Mouse (Mus musculus): Measurements from ENCODE around the gene Acer3. TPM values are rescaled to one million over a fixed set of nuclear protein-coding genes. Genes with fewer than 3 reads are reported as not detected.

Gene Acer3
- 14.5 and 17.0 TPM in 2 replicates for polyA plus RNA-seq (2012; rRNA removed)

DNA sequence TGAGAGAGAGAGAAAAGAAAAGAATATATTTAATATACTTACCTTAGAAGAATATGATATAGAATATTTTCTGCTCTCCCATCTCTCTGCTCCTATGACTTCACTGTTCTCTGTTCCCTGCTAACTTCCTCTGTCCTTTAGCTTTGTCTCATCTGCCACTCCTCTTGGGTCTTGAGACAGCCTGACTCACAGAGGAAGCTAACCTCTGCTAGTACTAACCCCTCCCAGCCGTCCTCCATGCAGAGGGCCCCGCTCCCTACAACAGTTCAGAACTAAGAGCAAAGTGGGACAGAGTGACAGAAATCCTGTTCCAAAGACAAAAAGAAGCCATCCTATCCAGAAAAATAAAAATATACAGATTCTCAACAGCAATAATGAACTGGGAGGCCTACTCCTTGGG, at the start of gene Acer3:
Gene Acer3, minus strand, starts transcription at position 126 of the 400 bp plus-strand sequence.

DNA sequence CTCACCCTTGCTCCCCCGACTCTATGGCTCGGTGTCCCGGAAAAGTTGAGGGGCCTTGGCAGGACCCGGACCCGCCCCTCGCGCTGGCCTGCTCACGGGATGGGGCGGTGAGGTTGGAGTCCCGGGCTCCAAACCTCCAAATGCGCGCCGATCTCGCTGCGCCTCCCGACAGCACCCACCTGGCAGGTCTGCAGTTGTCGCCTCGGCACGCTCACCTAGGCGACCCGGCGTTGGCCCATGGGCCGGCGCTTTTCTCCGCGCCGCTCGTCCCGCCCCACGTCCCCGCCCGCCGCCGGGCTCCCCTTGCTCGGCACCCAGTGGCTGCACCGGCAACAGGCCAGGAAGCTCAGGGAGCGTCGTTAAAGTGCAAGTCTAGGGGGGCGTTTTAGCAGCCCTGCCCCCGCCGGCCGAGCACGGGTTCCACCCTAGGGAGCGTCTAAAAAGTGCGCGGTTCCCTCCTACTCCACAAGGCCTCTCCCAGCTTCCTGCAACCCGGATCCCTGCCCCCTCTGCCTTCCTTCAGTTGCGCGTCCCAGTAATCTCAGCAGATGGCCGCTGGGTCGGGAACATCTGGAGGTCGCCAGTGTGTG, 40.1 kb upstream of the Acer3 start, which contains the start of gene Tsku:
Gene Tsku, minus strand, starts transcription at position 266 of the 590 bp plus-strand sequence.

DNA sequence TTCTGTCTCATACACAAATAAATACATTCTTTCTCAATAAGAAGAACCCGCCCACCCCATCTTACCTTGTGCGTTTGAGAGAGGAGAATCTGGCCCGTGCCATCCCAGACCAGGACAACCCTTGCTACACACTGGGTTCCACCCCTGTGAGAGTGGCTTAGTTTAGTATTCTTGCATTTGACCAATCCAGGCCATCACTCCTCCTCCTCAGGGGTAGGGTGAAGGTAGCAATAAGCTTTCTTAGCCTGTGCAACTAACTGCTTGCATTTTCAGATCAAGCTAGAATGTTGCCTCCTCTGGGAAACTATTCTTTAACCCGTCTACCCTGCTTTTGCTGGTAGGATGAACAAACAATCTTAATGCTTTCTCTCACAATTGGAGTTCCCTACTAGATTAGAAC, 121.6 kb downstream of the Acer3 start, which contains the start of gene B3gnt6:
Gene B3gnt6, minus strand, starts transcription at position 101 of the 400 bp plus-strand sequence.

DNA sequence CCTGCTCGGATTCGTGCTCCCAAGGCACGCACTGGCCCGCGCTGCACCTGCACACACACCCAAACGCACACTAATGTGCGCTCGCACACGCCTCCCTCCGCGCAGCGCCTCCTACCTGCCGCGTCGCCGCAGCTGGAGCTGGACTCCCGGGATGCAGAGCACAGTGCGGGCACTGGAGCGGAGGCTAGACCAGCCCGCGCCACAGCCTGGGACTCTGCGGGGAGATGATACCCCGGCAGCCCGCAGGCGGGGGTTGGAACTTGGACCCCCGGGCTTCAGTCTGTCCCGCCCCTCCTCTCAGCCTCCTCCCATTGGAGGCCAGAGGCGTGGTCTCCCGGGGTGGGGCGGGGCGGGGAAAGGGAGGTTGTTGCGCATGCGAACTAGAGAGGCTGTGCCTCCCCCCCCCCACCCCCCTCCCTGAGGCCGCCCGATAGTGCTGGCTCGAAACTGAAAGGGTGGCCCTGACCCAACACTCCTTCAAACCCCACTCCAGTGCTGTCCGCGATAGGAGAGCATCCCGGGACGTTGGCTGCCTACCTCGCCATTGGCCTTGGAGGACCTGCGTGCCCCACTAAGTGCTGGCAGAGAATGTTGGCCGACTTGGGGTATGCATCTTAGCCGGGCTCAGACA, 143.0 kb downstream of the Acer3 start, which contains the start of gene Capn5:
Gene Capn5, minus strand, starts transcription at position 346 of the 631 bp plus-strand sequence.

Other genes starting within 250 kb of the Acer3 start
- 8.9 and 11.1 TPM in 2 replicates for gene Myo7a, start 201.7 kb downstream of the Acer3 start, polyA plus RNA-seq (2012; rRNA removed)
- 0.59 and 0.66 TPM in 2 replicates for gene Omp, start 175.7 kb downstream of the Acer3 start, polyA plus RNA-seq (2012; rRNA removed)
- gene Capn5, start 142.9 kb downstream of the Acer3 start, polyA plus RNA-seq (2012; rRNA removed) = 11.9 and 12.5 TPM in 2 replicates
- 0.03 and 0.05 TPM in 2 replicates for gene B3gnt6, start 121.7 kb downstream of the Acer3 start, polyA plus RNA-seq (2012; rRNA removed)
- gene Tsku, start 40.1 kb upstream of the Acer3 start, polyA plus RNA-seq (2012; rRNA removed) = 1.7 TPM in 2 replicates
- not detected in 2 replicates for gene Gucy2d, start 119.2 kb upstream of the Acer3 start, polyA plus RNA-seq (2012; rRNA removed)
- gene Lrrc32, start 168.1 kb upstream of the Acer3 start, polyA plus RNA-seq (2012; rRNA removed) = 3.9 TPM in 2 replicates